Mouse (Mus musculus) embryonic fibroblast, embryonic 13.5 days (primary cell): Measurements from ENCODE around the gene Zfp988. TPM values are rescaled to one million over a fixed set of nuclear protein-coding genes. Genes with fewer than 3 reads are reported as not detected.
"Not testable (repeated sequence)": the region's sequence is repeated elsewhere in the genome, so short reads cannot be mapped to it uniquely, and the experiment has no call there.

Experiments used
- H3K27ac ChIP-seq: 2 replicates; pipeline ENCODE4 v1.5.1; 2012; ENCODE audit warnings: low read length, control low read depth, inconsistent platforms; ENCODE audit not compliant: insufficient read depth
- H3K4me1 ChIP-seq: 2 replicates; pipeline ENCODE4 v1.6.1; 2011; ENCODE audit warnings: low read length; ENCODE audit not compliant: control insufficient read depth, insufficient read depth
- H3K4me3 ChIP-seq: 2 replicates; pipeline ENCODE4 v1.5.1; 2011; ENCODE audit warnings: mild to moderate bottlenecking, control low read depth, low read length; ENCODE audit not compliant: insufficient read depth
- polyA plus RNA-seq: library from polyadenylated mRNA; stranded (reverse); fragments of >200 nt; gene quantifications from 2 replicates; pipeline ENCODE4 v1.2.4, GENCODE M21; 2011; ENCODE audit warnings: low read depth; ENCODE audit not compliant: missing spikeins, insufficient read length

Gene Zfp988
- polyA plus RNA-seq, 1 experiment = not detected

GRCm38 (mm10) chr4:147351376-147351980 is 46.0 kb downstream of the Zfp988 start:
- not testable (repeated sequence) for H3K4me3 ChIP-seq, H3K27ac ChIP-seq, H3K4me1 ChIP-seq

GRCm38 (mm10) chr4:147353626-147354025 is 48.2 kb downstream of the Zfp988 start:
- not testable (repeated sequence) for H3K4me3 ChIP-seq, H3K27ac ChIP-seq, H3K4me1 ChIP-seq

DNA sequence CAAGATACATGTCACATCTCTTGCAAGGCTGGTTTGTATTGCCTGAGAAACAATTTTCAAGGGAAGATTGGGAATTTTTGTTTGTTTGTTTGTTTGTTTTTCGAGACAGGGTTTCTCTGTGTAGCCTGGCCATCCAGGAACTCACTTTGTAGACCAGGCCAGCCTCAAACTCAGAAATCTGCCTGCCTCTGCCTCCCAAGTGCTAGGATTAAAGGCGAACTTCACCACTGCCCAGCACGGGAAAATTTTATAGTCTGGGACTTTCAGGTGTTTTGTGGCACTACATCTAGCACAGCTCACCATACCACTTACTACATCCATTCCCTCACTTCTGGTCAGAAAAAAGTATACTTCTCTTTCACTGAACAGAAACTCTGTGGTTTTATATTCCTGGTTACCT is 50.6 kb downstream of the Zfp988 start:
- not testable (repeated sequence) for H3K4me1 ChIP-seq, H3K27ac ChIP-seq, H3K4me3 ChIP-seq

- H3K4me1 ChIP-seq, H3K27ac ChIP-seq, H3K4me3 ChIP-seq: not testable (repeated sequence)
These were observed 51.7 kb downstream of the Zfp988 start for GRCm38 (mm10) chr4:147357195-147357594.

DNA sequence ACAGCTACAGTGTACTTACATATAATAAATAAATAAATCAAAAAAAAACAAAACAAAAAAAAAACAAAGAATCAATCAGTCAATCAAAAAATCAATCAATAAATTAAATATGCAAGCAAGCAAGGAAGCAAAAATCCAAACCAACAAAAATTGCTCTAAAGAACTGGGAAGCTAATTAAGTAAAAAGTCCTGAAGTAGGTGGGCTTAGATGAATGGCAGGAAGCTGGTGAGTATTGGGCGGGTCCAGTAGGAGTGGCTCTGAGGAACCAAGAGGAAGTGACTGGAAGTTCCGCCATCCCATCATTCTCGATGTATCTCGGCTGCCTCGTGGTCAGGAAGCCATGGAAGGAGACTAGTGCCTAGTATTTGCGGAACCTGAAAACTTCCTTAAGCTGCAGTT is 55.5 kb downstream of the Zfp988 start, which contains the start of gene Zfp978:
Gene Zfp978, plus strand, starts transcription at position 301 of the 400 bp plus-strand sequence.
- H3K27ac ChIP-seq, H3K4me1 ChIP-seq, H3K4me3 ChIP-seq: not testable (repeated sequence)

- not testable (repeated sequence) for H3K27ac ChIP-seq, H3K4me3 ChIP-seq, H3K4me1 ChIP-seq
These were observed 56.4 kb downstream of the Zfp988 start for GRCm38 (mm10) chr4:147361872-147362271.

DNA sequence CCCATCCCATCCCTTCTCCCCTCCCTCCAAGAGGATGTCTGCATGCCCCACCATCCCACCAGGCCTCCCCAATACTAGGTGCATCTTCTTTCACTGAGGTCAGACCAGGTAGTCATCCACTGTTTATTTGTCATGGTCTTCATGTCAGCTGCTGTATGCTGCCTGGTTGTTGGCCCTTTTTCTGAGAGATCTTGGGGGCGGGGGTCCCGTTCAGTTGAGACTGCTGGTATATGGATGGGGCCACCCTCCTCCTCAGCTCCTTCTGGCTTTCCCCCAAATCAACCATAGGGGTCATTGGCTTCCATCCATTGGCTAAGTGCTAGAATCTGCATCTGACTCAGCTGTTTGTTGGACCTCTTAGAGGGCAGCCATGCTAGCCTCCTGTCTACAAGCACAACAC is 64.1 kb downstream of the Zfp988 start:
- H3K27ac ChIP-seq, H3K4me3 ChIP-seq, H3K4me1 ChIP-seq: not testable (repeated sequence)

- H3K4me1 ChIP-seq, H3K27ac ChIP-seq, H3K4me3 ChIP-seq: not testable (repeated sequence)
These were observed 77.7 kb downstream of the Zfp988 start for GRCm38 (mm10) chr4:147383199-147383598.

Other genes starting within 250 kb of the Zfp988 start
- 20.2 and 21.2 TPM in 2 replicates for gene Zfp991, start 173.6 kb upstream of the Zfp988 start, polyA plus RNA-seq
- not detected in 2 replicates for gene Zfp978, start 55.6 kb downstream of the Zfp988 start, polyA plus RNA-seq
- gene Zfp982, start 186.7 kb downstream of the Zfp988 start, polyA plus RNA-seq = 5.7 and 8.0 TPM in 2 replicates
- 0.20 and 0.21 TPM in 2 replicates for gene Gm16503, start 234.5 kb downstream of the Zfp988 start, polyA plus RNA-seq
- 0.51 TPM in 1 of 2 replicates, not detected in the other for gene Zfp985, start 247.6 kb downstream of the Zfp988 start, polyA plus RNA-seq